Mouse (Mus musculus) midbrain, embryonic 12.5 days (tissue): ENCODE data around the gene Rapsn. TPM values are rescaled to one million over a fixed set of nuclear protein-coding genes. Genes with fewer than 3 reads are reported as not detected.
"Not testable (repeated sequence)": the region's sequence is repeated elsewhere in the genome, so short reads cannot be mapped to it uniquely, and the experiment has no call there.

Experiments used
- ATAC-seq: fragments of 200-750 bp; cut with Nextera tagmentation; 2 replicates; pipeline ENCODE4 v1.8.0; 2017; ENCODE audit warnings: low read depth, moderate TSS enrichment, moderate library complexity; ENCODE audit not compliant: low FRiP score
- H3K27ac ChIP-seq: fragments of 300-500 bp; sonication (generic); replicated peaks from 2 replicates; pipeline ENCODE4 v1.5.1; 2016; ENCODE audit warnings: mild to moderate bottlenecking
- H3K27me3 ChIP-seq: fragments of 300-500 bp; sonication (generic); 2 replicates; pipeline ENCODE4 v1.6.1; 2016; ENCODE audit warnings: mild to moderate bottlenecking
- H3K36me3 ChIP-seq: fragments of 300-500 bp; sonication (generic); 2 replicates; pipeline ENCODE4 v1.6.1; 2016
- H3K4me1 ChIP-seq: fragments of 300-500 bp; sonication (generic); 2 replicates; pipeline ENCODE4 v1.6.1; 2016
- H3K4me2 ChIP-seq: fragments of 300-500 bp; sonication (generic); replicated peaks from 2 replicates; pipeline ENCODE4 v1.6.1; 2016; ENCODE audit warnings: mild to moderate bottlenecking, moderate library complexity
- H3K4me3 ChIP-seq: fragments of 300-500 bp; sonication (generic); 2 replicates; pipeline ENCODE4 v1.5.1; 2016; ENCODE audit warnings: mild to moderate bottlenecking
- H3K9ac ChIP-seq: fragments of 300-500 bp; sonication (generic); replicated peaks from 2 replicates; pipeline ENCODE4 v1.6.1; 2016; ENCODE audit warnings: mild to moderate bottlenecking, moderate library complexity
- H3K9me3 ChIP-seq: fragments of 300-500 bp; sonication (generic); 2 replicates; pipeline ENCODE4 v1.6.1; 2016; ENCODE audit warnings: mild to moderate bottlenecking
- WGBS: fragments of 180-500 bp; shearing (Covaris S2); methylation state at CpG from one replicate; pipeline ENCODE4 v1.1.7; 2016; 5-methylcytosine and 5-hydroxymethylcytosine counted together
- polyA plus RNA-seq: library from polyadenylated mRNA; unstranded; fragments of >200 nt; fragmentation: Nextera tagmentation; extraction: Ambion mirVana; gene quantifications from 2 replicates; pipeline ENCODE4 v1.2.1, GENCODE M21; 2016

Rapsn gene
- 0.94 and 1.4 TPM in 2 replicates for polyA plus RNA-seq

DNA sequence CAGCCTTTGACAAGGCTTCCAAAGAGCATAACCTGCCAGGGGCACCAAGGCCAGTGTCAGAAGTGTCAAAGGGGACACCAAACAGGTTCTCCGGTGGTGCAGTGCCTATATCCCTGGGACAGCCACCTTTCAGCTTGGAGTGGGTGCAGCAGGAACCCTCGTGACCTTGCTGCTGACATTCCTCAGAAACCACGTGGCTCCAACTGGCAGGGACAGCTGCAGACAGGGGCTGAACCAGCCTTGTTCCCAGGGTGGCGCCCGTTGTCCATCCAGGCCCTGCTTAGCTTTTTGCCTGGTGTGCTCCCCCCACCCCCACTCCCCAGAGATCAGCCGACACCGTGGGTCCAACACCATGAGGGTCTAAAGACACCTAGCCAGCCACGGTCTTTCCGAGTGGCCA lies at the start of gene Rapsn:
Gene Rapsn (plus strand): TSS at position 236 of the 400 bp plus-strand sequence.
- WGBS, result 72% methylated on average over 9 of the region's 9 CpGs
- Histone ChIP-seq H3K27ac (no peak within 1 kb of the TSS), H3K4me3 (no peak within 1 kb of the TSS), H3K4me1 (no peaks in the 10 kb centered on the region), H3K27me3 (no peaks in the 10 kb centered on the region), H3K9ac (no peak within 1 kb of the TSS), H3K36me3 (no peaks in the 10 kb centered on the region), H3K9me3 (no peaks in the 10 kb centered on the region), H3K4me2 (no peak within 1 kb of the TSS)
- no peak for ATAC-seq

DNA sequence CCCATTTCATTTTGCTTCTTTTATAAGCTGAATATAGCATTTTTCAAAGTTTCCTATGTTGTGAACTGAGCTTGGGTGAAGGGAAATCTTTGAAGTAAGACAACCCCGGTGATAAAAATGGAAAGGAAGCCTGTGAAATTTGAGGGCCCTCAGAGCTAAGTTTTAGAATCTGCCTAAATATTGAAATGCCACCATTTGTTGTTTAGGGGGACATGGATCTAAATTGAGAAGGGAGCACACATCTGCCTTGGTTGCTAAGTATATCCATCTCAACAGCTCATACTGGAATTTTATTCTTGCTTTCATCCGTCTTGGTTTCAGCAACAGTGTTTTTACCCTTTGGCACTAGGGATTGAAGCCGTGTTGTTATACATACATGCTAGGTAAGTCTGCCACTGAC lies 49.4 kb upstream of the Rapsn start:
- H3K4me1 ChIP-seq, result peaks cover 5% of the 10 kb centered on the region; the same call in 1 of the 2 replicates
- WGBS, result 91% methylated on average over 3 of the region's 3 CpGs
- no peak for ATAC-seq

DNA sequence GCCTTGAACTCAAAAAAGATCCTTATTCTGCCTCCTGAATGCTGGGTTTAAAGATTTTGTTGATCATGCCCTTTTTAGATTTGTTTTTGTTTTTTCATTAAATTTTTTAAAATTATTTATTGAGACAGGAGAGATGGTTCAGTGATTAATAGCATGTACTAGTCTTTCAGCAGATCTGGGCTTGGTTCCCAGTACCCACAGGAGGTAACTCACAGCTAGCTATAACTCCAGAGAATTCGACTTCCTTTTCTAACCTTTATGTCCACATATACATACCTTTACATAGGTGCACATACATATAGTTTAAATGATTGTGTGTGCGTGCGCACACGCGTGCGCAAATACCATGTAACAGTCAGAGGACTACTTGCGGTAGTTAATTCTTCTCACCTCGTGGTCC lies 26.9 kb upstream of the Rapsn start:
- H3K27me3 ChIP-seq, result no peaks in the 10 kb centered on the region
- no peak overlapping the region for H3K4me2 ChIP-seq
- no peak overlapping the region for H3K9ac ChIP-seq
- WGBS, result over 99% methylated on average over 8 of the region's 8 CpGs
- peaks cover 84% of the 10 kb centered on the region for H3K36me3 ChIP-seq
- ATAC-seq, result no peak
- H3K27ac ChIP-seq, result no peak overlapping the region
- H3K9me3 ChIP-seq, result no peaks in the 10 kb centered on the region
- H3K4me3 ChIP-seq, result no peak overlapping the region
- no peaks in the 10 kb centered on the region for H3K4me1 ChIP-seq

More for the DNA sequence above, 49.4 kb upstream of the Rapsn start:
- H3K36me3 ChIP-seq, result no peaks in the 10 kb centered on the region
- no peak overlapping the region for H3K4me3 ChIP-seq
- no peak overlapping the region for H3K4me2 ChIP-seq
- H3K27me3 ChIP-seq, result no peaks in the 10 kb centered on the region
- no peaks in the 10 kb centered on the region for H3K9me3 ChIP-seq
- no peak overlapping the region for H3K27ac ChIP-seq
- H3K9ac ChIP-seq, result no peak overlapping the region

DNA sequence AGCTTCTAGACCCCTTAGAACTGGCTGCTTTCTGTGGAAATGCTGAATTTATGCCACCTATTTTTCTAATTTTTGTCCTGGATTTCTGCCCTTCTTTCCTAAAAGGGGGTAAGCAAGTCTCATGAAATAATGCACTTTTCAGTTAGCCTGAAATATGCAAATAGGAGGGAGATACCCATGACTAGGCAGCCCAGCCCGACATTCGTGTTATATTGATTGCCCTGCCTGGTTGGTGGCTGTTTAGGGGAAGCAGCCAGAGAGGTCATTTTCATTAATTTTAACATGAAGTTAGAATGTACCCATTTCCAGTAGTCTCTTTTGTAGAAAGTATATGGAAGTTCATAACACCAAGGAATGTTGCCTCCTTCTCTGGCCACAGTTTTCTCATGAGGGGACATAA lies 21.5 kb upstream of the Rapsn start:
- WGBS, result 90% methylated on average over 2 of the region's 2 CpGs
- no peaks in the 10 kb centered on the region for H3K4me1 ChIP-seq
- H3K4me3 ChIP-seq, result no peak overlapping the region
- H3K9ac ChIP-seq, result no peak overlapping the region
- peaks cover 78% of the 10 kb centered on the region for H3K36me3 ChIP-seq
- no peaks in the 10 kb centered on the region for H3K27me3 ChIP-seq
- no peak overlapping the region for H3K27ac ChIP-seq
- no peak overlapping the region for H3K4me2 ChIP-seq
- H3K9me3 ChIP-seq, result no peaks in the 10 kb centered on the region
- ATAC-seq, result no peak

DNA sequence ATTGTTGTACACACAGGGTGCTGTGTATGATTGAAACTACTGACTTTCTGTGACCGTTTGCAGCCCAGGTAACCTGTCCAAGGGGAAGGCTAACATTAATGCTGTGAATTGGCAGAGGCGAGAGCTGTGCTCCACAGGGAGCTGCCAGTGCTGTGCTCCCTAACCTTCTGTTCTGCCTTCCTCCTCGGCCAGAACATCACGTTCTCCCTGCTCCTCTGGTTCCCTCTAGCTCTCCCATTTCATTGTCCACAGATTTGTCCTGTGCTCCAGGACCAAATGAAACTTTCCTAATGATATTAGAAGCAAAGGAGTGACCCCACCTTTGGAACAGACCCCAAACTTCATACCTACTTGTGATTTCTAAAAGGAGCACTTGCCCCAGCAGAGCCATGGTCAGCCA lies 20.0 kb upstream of the Rapsn start:
- H3K27me3 ChIP-seq, result no peaks in the 10 kb centered on the region
- 84% methylated on average over 4 of the region's 4 CpGs for WGBS
- ATAC-seq, result no peak
- H3K4me2 ChIP-seq, result no peak overlapping the region
- no peak overlapping the region for H3K9ac ChIP-seq
- H3K9me3 ChIP-seq, result no peaks in the 10 kb centered on the region
- peaks cover 73% of the 10 kb centered on the region for H3K36me3 ChIP-seq
- no peak overlapping the region for H3K27ac ChIP-seq
- no peaks in the 10 kb centered on the region for H3K4me1 ChIP-seq
- H3K4me3 ChIP-seq, result no peak overlapping the region

DNA sequence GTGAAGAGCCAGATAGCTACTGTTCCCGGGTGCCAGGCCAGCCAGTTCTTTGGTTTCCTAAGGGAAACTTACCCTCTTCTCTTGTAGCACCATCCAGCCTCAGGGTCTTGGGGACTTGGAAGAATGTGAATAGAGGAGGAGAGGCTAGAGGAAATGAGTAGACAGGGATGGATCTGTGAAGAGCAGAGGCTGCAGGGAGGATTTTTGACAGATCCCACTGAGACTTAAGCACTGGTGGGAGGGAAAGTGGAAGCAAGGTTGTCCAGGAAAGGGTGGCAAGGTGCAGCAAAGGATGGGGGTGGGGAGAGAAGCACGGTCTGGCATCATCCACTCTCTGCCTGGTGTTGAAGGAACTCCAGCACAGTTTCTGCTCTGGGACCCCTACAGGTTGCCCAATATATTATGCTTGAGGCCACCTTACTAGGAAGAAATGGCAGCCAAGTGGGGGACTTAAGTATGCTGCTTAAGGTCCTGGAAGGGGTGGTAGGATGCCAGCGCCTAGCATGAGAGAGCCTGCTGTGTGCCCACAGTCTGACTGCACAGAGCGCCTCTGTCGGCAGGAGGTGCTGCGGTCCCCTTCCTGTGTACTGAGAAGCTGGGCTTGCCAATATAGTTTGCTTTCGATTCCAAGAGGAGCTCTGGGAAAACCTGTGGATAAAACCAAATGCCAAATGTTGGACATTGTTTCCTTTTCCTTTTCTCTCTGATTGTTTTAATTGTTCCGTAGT lies 17.2 kb upstream of the Rapsn start:
- Histone ChIP-seq H3K4me2 (no peak overlapping the region), H3K27ac (no peak overlapping the region), H3K9me3 (no peaks in the 10 kb centered on the region), H3K4me3 (no peak overlapping the region), H3K27me3 (no peaks in the 10 kb centered on the region), H3K36me3 (peaks cover 54% of the 10 kb centered on the region), H3K4me1 (no peaks in the 10 kb centered on the region), H3K9ac (no peak overlapping the region)
- ATAC-seq, result no peak
- 90% methylated on average over 8 of the region's 8 CpGs for WGBS

DNA sequence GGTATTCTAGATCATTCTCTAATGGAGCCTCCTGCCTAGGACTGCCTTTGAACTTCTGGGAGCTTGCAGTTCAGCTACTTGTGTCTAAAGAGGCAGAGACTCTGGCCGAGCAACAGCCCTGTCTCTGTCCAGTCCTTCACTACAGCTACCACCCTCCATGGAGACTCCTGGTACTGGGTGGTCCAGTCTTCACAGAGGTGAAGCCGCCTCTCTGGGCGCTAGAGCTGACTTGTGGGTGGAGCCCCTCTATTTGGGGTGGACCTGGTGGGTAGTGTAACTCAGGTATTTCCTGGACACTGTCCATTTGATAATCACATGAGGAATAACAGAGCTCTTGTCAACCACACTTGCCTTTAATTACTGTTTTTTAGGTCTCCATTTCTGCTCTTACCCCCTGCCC lies 15.5 kb upstream of the Rapsn start:
- 95% methylated on average over 3 of the region's 3 CpGs for whole genome bisulfite sequencing
- Histone ChIP-seq H3K9ac (no peak overlapping the region), H3K27me3 (no peaks in the 10 kb centered on the region), H3K36me3 (peaks cover 37% of the 10 kb centered on the region), H3K4me2 (no peak overlapping the region), H3K4me1 (no peaks in the 10 kb centered on the region), H3K4me3 (no peak overlapping the region), H3K27ac (no peak overlapping the region), H3K9me3 (no peaks in the 10 kb centered on the region)
- ATAC-seq, result no peak

DNA sequence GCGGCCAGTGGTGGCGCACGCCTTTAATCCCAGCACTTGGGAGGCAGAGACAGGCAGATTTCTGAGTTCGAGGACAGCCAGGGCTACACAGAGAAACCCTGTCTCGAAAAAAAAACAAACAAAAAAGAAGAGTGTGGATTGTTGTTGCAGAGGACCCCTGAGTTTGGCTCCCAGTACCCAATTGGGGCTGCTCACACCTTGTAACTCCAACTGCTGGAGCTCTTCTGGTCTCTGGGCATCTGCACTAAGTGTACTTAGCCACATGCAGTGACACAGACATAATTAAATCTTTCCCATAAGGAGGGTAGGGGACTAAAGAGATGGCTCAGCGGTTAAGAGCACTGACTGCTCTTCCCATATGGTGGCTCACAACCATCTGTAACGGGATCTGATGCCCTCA lies 13.2 kb upstream of the Rapsn start:
- not testable (repeated sequence) for H3K4me3 ChIP-seq, H3K27ac ChIP-seq, H3K9ac ChIP-seq, H3K27me3 ChIP-seq, H3K9me3 ChIP-seq, ATAC-seq, H3K4me2 ChIP-seq, H3K4me1 ChIP-seq
- peaks cover 18% of the 10 kb centered on the region for H3K36me3 ChIP-seq
- WGBS, result 97% methylated on average over 7 of the region's 7 CpGs

DNA sequence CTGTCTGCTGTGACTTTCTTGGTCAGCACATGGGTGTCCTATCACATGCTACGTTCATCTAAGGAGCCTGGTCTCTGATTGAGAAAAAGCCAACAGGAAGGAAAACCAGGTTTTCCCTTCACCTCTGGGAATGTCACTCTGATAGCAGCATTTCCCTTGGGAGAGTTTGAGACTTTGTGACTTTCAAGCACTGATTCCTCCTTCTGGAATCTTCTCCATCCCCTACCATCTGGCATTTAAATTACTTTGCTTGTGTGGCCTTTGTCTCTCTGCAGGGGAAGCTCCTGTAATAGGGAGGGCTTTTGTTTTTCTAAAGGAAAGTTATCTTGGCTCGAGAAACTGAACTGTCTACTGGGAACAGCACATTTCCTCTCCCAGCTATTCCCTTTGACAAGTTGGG lies 12.3 kb upstream of the Rapsn start:
- no peak for ATAC-seq
- Histone ChIP-seq H3K36me3 (peaks cover 15% of the 10 kb centered on the region), H3K4me3 (no peak overlapping the region), H3K9ac (no peak overlapping the region), H3K4me2 (no peak overlapping the region), H3K27ac (no peak overlapping the region), H3K27me3 (no peaks in the 10 kb centered on the region), H3K4me1 (no peaks in the 10 kb centered on the region), H3K9me3 (no peaks in the 10 kb centered on the region)
- 75% methylated on average over 2 of the region's 2 CpGs for WGBS

DNA sequence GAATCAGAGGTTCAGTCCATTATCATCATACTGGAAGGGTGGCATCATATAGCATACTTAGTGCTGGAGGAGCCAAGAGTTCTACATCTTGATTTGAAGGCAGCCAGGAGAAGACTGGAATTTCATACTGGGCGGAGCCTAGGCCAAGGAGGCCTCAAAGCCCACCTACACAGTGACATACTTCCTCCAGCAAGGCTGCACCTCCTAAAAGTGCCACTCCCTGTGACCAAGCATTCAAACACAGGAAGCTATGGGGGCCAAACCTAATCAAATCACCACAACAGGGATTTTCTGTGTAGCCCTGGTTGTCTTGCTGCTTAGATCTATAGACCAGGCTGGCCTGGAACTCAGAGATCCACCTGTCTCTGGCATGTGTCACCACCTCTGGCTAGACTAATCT lies 11.5 kb upstream of the Rapsn start:
- Histone ChIP-seq H3K9ac (no peak overlapping the region), H3K4me2 (no peak overlapping the region), H3K4me3 (no peak overlapping the region), H3K27ac (no peak overlapping the region), H3K27me3 (no peaks in the 10 kb centered on the region), H3K36me3 (peaks cover 15% of the 10 kb centered on the region), H3K9me3 (no peaks in the 10 kb centered on the region), H3K4me1 (no peaks in the 10 kb centered on the region)
- WGBS, result 100% methylated on average over 1 of the region's 1 CpGs
- ATAC-seq, result no peak

DNA sequence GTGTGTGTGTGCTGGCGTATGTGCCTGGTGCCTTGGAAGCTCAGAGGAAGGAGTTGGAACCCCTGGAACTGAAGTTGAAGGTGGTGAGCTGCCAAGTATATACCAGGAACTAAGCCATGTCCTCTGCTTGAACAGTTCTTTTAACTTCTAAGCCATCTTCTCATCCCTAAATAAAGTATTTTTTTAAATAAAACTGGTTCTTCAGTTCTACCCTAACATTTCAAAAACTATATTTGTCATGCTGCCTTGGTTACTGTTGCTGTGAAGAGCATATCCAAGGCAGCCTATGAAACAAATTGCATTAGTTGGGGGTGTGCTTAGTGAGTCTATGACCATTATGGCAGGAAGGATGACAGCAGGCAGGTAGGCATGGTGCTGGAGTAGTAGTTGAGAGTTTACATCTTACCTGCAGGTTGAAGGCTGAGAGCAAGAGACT lies 10.3 kb upstream of the Rapsn start:
- H3K27me3 ChIP-seq, result no peaks in the 10 kb centered on the region
- H3K4me1 ChIP-seq, result no peaks in the 10 kb centered on the region
- ATAC-seq, result no peak
- no peak overlapping the region for H3K4me3 ChIP-seq
- H3K4me2 ChIP-seq, result no peak overlapping the region
- no peak overlapping the region for H3K27ac ChIP-seq
- peaks cover 7% of the 10 kb centered on the region for H3K36me3 ChIP-seq
- H3K9ac ChIP-seq, result no peak overlapping the region
- WGBS, result 89% methylated on average over 1 of the region's 1 CpGs
- H3K9me3 ChIP-seq, result no peaks in the 10 kb centered on the region

DNA sequence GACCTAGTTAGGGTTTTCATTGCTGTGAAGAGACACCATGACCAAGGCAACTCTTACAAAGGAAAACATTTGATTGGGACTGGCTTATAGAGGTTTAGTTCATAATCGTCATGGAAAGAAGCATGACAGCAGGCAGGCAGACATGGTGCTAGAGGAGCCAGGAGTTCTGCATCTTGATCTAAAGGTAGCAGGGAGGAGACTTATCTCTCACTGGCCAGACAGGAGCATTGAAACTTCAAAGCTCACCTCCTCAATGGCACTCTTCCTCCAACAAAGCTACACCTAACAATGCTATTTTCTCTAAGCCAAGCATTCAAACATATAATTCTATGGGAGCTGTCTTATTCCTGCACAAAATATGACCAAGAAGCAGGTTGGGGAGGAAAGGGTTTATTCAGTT lies 8.9 kb upstream of the Rapsn start:
- no peak for ATAC-seq
- no peaks in the 10 kb centered on the region for H3K9me3 ChIP-seq
- H3K27ac ChIP-seq, result no peak overlapping the region
- H3K4me1 ChIP-seq, result no peaks in the 10 kb centered on the region
- no peak overlapping the region for H3K4me2 ChIP-seq
- WGBS, result 75% methylated on average over 1 of the region's 1 CpGs
- H3K9ac ChIP-seq, result no peak overlapping the region
- H3K4me3 ChIP-seq, result no peak overlapping the region
- H3K27me3 ChIP-seq, result no peaks in the 10 kb centered on the region
- no peaks in the 10 kb centered on the region for H3K36me3 ChIP-seq
